Mouse (Mus musculus): ENCODE data around the gene Krtap2-4. TPM values are rescaled to one million over a fixed set of nuclear protein-coding genes. Genes with fewer than 3 reads are reported as not detected.

Krtap2-4 gene
- not detected for polyA plus RNA-seq (2015; fragmentation: Illumina TruSeq; extraction: RNeasy Lipid Tissue Mini Kit (QIAGEN cat#74804); ENCODE audit: insufficient read depth, low replicate concordance)

GRCm38 (mm10) chr11:99614796-99615363, at the start of gene Krtap2-4:
Gene Krtap2-4, minus strand, starts transcription at chr11:99614846.

DNA sequence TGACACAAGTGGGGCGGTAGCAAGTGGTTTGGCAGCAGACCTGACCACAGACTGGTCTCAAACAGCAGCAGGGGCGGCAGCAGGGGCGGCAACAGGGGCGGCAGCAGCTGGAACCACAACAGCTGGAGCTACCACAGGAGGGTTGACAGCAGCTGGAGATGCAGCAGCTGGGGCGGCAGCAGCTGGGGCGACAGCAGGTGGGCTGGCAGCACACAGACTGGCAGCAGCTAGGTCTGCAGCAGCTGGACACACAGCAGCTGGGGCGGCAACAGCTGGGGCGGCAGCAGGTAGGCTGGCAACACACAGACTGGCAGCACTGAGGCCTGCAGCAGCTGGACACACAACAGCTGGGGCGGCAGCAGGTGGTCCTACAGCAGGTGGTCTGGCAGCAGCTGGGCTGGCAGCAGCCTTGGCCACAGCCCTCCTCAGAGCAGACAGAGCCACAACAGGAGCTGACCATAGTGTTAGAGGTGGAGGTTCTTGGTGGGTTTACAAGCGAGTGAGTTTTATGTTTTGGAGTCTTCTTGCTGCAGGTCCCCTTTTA, 43.9 kb upstream of the Krtap2-4 start, which contains the start of gene Gm11563:
Gm11563 (minus strand) TSS at position 494 of the 544 bp plus-strand sequence.

GRCm38 (mm10) chr11:99650136-99650535, 35.5 kb upstream of the Krtap2-4 start, which contains the start of gene Gm11555:
Gene Gm11555, minus strand, starts transcription at chr11:99650236.

DNA sequence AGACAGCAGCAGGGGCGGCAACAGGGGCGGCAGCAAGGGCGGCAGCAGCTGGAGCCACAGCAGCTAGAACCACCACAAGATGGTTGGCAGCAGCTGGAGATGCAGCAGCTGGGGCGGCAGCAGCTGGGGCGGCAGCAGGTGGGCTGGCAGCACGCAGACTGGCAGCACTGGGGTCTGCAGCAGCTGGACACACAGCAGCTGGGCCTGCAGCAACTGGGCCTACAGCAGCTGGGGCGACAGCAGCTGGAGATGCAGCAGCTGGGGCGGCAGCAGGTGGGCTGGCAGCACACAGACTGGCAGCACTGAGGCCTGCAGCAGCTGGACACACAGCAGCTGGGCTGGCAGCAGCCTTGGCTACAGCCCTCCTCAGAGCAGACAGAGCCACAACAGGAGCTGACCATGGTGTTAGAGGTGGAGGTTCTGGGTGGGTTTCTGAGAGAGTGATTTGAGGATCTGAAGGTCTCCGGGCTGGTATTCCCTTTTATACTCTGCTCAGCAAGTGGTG, 29.0 kb upstream of the Krtap2-4 start, which contains the start of gene Krtap4-7:
Krtap4-7 (minus strand) TSS at position 455 of the 505 bp plus-strand sequence.

GRCm38 (mm10) chr11:99634653-99635134, 20.0 kb upstream of the Krtap2-4 start, which contains the start of gene Krtap4-2:
Gene Krtap4-2, minus strand, starts transcription at chr11:99635084.

DNA sequence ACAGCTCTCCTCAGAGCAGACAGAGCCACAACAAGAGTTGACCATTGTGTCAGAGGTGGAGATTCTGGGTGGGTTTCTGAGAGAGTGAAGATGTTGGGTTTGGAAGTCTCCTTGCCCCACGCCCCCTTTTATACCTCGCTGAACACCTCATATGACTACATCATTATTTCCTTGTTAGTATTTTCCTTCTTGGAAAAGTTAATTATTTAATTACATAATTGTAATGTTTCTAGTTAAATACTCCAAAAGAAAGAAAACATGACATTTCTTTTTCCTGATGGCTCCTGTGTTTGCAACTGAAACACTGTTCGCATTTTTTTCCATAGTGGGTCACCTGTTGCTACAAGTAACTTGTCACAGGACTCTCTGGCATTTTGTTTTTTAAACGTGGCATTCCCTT, 13.5 kb upstream of the Krtap2-4 start, which contains the start of gene Krtap4-1:
Krtap4-1 (minus strand) TSS at position 101 of the 400 bp plus-strand sequence.

GRCm38 (mm10) chr11:99620335-99620734, 5.7 kb upstream of the Krtap2-4 start, which contains the start of gene Gm11562:
Gene Gm11562, minus strand, starts transcription at chr11:99620435.

DNA sequence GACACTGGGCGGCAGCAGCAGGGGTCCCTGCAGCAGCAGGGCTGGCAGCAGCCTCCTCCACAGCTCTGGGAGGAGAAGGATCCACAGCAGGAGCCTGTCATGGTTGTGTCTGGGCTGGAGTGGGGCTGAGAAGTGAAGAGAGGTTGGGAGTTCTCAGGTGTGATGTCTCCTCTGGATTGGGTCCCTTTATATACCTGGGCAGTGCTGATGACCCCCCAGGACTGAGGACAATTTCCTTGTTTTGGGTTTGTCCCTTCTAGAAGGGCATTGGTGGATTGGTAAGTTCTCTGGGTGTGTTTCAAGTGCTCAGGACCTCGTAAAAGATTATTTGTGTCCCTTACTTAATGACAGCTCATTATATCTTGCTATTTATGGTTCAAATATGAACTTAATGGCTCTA, 4.6 kb downstream of the Krtap2-4 start, which contains the start of gene Gm11937:
Gm11937 (minus strand) TSS at position 101 of the 400 bp plus-strand sequence.

GRCm38 (mm10) chr11:99603208-99603607, 11.4 kb downstream of the Krtap2-4 start, which contains the start of gene Gm11938:
Gene Gm11938, minus strand, starts transcription at chr11:99603308.

GRCm38 (mm10) chr11:99597742-99598141, 16.9 kb downstream of the Krtap2-4 start, which contains the start of gene Krtap9-3:
Gene Krtap9-3, minus strand, starts transcription at chr11:99598105.

GRCm38 (mm10) chr11:99590981-99591380, 23.7 kb downstream of the Krtap2-4 start, which contains the start of gene Krtap1-3:
Gene Krtap1-3, minus strand, starts transcription at chr11:99591339.

DNA sequence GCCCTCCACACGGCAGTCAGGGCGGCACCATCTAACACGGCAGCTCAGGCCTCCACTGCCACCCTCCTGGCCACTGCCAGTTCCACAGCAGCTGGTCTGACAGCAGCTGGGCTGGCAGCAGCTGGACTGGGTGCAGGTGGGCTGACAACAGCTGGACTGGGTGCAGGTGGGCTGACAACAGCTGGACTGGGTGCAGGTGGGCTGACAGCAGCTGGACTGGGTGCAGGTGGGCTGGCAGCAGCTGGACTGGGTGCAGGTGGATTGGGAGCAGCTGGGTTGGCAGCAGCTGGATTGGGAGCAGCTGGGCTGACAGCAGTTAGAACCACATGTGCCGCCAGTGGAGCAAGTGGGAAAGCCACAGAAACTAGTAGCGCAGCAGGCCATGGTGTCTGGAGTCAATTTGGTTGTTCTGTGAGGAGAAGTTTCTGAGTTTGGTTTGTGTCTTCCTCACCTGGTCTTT, 31.4 kb downstream of the Krtap2-4 start, which contains the start of gene Krtap1-4:
Krtap1-4 (minus strand) TSS at position 410 of the 460 bp plus-strand sequence.

GRCm38 (mm10) chr11:99580636-99581035, 34.0 kb downstream of the Krtap2-4 start, which contains the start of gene Krtap1-5:
Gene Krtap1-5, minus strand, starts transcription at chr11:99581016.

GRCm38 (mm10) chr11:99566530-99566929, 48.1 kb downstream of the Krtap2-4 start, which contains the start of gene Krtap3-1:
Gene Krtap3-1, minus strand, starts transcription at chr11:99566630.

Other genes with a start within 250 kb of the Krtap2-4 start
- gene Krt28, start 239.9 kb downstream of the Krtap2-4 start, polyA plus RNA-seq (2015; fragmentation: Illumina TruSeq; extraction: RNeasy Lipid Tissue Mini Kit (QIAGEN cat#74804); ENCODE audit: insufficient read depth, low replicate concordance): not detected
- 6.0 TPM for gene Krt10, start 225.5 kb downstream of the Krtap2-4 start, polyA plus RNA-seq (2015; fragmentation: Illumina TruSeq; extraction: RNeasy Lipid Tissue Mini Kit (QIAGEN cat#74804); ENCODE audit: insufficient read depth, low replicate concordance)
- gene Krt12, start 192.6 kb downstream of the Krtap2-4 start, polyA plus RNA-seq (2015; fragmentation: Illumina TruSeq; extraction: RNeasy Lipid Tissue Mini Kit (QIAGEN cat#74804); ENCODE audit: insufficient read depth, low replicate concordance): not detected
- 1.9 TPM for gene Krt20, start 176.7 kb downstream of the Krtap2-4 start, polyA plus RNA-seq (2015; fragmentation: Illumina TruSeq; extraction: RNeasy Lipid Tissue Mini Kit (QIAGEN cat#74804); ENCODE audit: insufficient read depth, low replicate concordance)
- gene Krt23, start 121.7 kb downstream of the Krtap2-4 start, polyA plus RNA-seq (2015; fragmentation: Illumina TruSeq; extraction: RNeasy Lipid Tissue Mini Kit (QIAGEN cat#74804); ENCODE audit: insufficient read depth, low replicate concordance): not detected
- not detected for gene Krt39, start 93.5 kb downstream of the Krtap2-4 start, polyA plus RNA-seq (2015; fragmentation: Illumina TruSeq; extraction: RNeasy Lipid Tissue Mini Kit (QIAGEN cat#74804); ENCODE audit: insufficient read depth, low replicate concordance)
- not detected for gene Krt40, start 71.7 kb downstream of the Krtap2-4 start, polyA plus RNA-seq (2015; fragmentation: Illumina TruSeq; extraction: RNeasy Lipid Tissue Mini Kit (QIAGEN cat#74804); ENCODE audit: insufficient read depth, low replicate concordance)
- not detected for gene Krtap3-3, start 64.0 kb downstream of the Krtap2-4 start, polyA plus RNA-seq (2015; fragmentation: Illumina TruSeq; extraction: RNeasy Lipid Tissue Mini Kit (QIAGEN cat#74804); ENCODE audit: insufficient read depth, low replicate concordance)
- not detected for gene Krtap3-2, start 58.0 kb downstream of the Krtap2-4 start, polyA plus RNA-seq (2015; fragmentation: Illumina TruSeq; extraction: RNeasy Lipid Tissue Mini Kit (QIAGEN cat#74804); ENCODE audit: insufficient read depth, low replicate concordance)
- gene Gm11939, start 55.4 kb downstream of the Krtap2-4 start, polyA plus RNA-seq (2015; fragmentation: Illumina TruSeq; extraction: RNeasy Lipid Tissue Mini Kit (QIAGEN cat#74804); ENCODE audit: insufficient read depth, low replicate concordance): not detected
- not detected for gene Krtap3-1, start 48.2 kb downstream of the Krtap2-4 start, polyA plus RNA-seq (2015; fragmentation: Illumina TruSeq; extraction: RNeasy Lipid Tissue Mini Kit (QIAGEN cat#74804); ENCODE audit: insufficient read depth, low replicate concordance)
- gene Krtap1-5, start 33.8 kb downstream of the Krtap2-4 start, polyA plus RNA-seq (2015; fragmentation: Illumina TruSeq; extraction: RNeasy Lipid Tissue Mini Kit (QIAGEN cat#74804); ENCODE audit: insufficient read depth, low replicate concordance): not detected
- not detected for gene Krtap1-4, start 31.2 kb downstream of the Krtap2-4 start, polyA plus RNA-seq (2015; fragmentation: Illumina TruSeq; extraction: RNeasy Lipid Tissue Mini Kit (QIAGEN cat#74804); ENCODE audit: insufficient read depth, low replicate concordance)
- gene Krtap1-3, start 23.5 kb downstream of the Krtap2-4 start, polyA plus RNA-seq (2015; fragmentation: Illumina TruSeq; extraction: RNeasy Lipid Tissue Mini Kit (QIAGEN cat#74804); ENCODE audit: insufficient read depth, low replicate concordance): not detected
- not detected for gene Krtap9-3, start 16.7 kb downstream of the Krtap2-4 start, polyA plus RNA-seq (2015; fragmentation: Illumina TruSeq; extraction: RNeasy Lipid Tissue Mini Kit (QIAGEN cat#74804); ENCODE audit: insufficient read depth, low replicate concordance)
- not detected for gene Gm11938, start 11.5 kb downstream of the Krtap2-4 start, polyA plus RNA-seq (2015; fragmentation: Illumina TruSeq; extraction: RNeasy Lipid Tissue Mini Kit (QIAGEN cat#74804); ENCODE audit: insufficient read depth, low replicate concordance)
- not detected for gene Gm11937, start 4.7 kb downstream of the Krtap2-4 start, polyA plus RNA-seq (2015; fragmentation: Illumina TruSeq; extraction: RNeasy Lipid Tissue Mini Kit (QIAGEN cat#74804); ENCODE audit: insufficient read depth, low replicate concordance)
- not detected for gene Gm11562, start 5.6 kb upstream of the Krtap2-4 start, polyA plus RNA-seq (2015; fragmentation: Illumina TruSeq; extraction: RNeasy Lipid Tissue Mini Kit (QIAGEN cat#74804); ENCODE audit: insufficient read depth, low replicate concordance)
- not detected for gene Krtap4-1, start 13.4 kb upstream of the Krtap2-4 start, polyA plus RNA-seq (2015; fragmentation: Illumina TruSeq; extraction: RNeasy Lipid Tissue Mini Kit (QIAGEN cat#74804); ENCODE audit: insufficient read depth, low replicate concordance)
- gene Krtap4-2, start 20.2 kb upstream of the Krtap2-4 start, polyA plus RNA-seq (2015; fragmentation: Illumina TruSeq; extraction: RNeasy Lipid Tissue Mini Kit (QIAGEN cat#74804); ENCODE audit: insufficient read depth, low replicate concordance): not detected
- gene Krtap4-7, start 29.2 kb upstream of the Krtap2-4 start, polyA plus RNA-seq (2015; fragmentation: Illumina TruSeq; extraction: RNeasy Lipid Tissue Mini Kit (QIAGEN cat#74804); ENCODE audit: insufficient read depth, low replicate concordance): not detected
- gene Gm11555, start 35.4 kb upstream of the Krtap2-4 start, polyA plus RNA-seq (2015; fragmentation: Illumina TruSeq; extraction: RNeasy Lipid Tissue Mini Kit (QIAGEN cat#74804); ENCODE audit: insufficient read depth, low replicate concordance): not detected
- gene Gm11563, start 44.1 kb upstream of the Krtap2-4 start, polyA plus RNA-seq (2015; fragmentation: Illumina TruSeq; extraction: RNeasy Lipid Tissue Mini Kit (QIAGEN cat#74804); ENCODE audit: insufficient read depth, low replicate concordance): not detected
- not detected for gene Krtap4-6, start 51.1 kb upstream of the Krtap2-4 start, polyA plus RNA-seq (2015; fragmentation: Illumina TruSeq; extraction: RNeasy Lipid Tissue Mini Kit (QIAGEN cat#74804); ENCODE audit: insufficient read depth, low replicate concordance)
- gene Gm14190, start 75.9 kb upstream of the Krtap2-4 start, polyA plus RNA-seq (2015; fragmentation: Illumina TruSeq; extraction: RNeasy Lipid Tissue Mini Kit (QIAGEN cat#74804); ENCODE audit: insufficient read depth, low replicate concordance): not detected
- gene Gm14180, start 119.4 kb upstream of the Krtap2-4 start, polyA plus RNA-seq (2015; fragmentation: Illumina TruSeq; extraction: RNeasy Lipid Tissue Mini Kit (QIAGEN cat#74804); ENCODE audit: insufficient read depth, low replicate concordance): not detected
- gene Gm11595, start 158.1 kb upstream of the Krtap2-4 start, polyA plus RNA-seq (2015; fragmentation: Illumina TruSeq; extraction: RNeasy Lipid Tissue Mini Kit (QIAGEN cat#74804); ENCODE audit: insufficient read depth, low replicate concordance): not detected
- gene Krtap4-8, start 165.9 kb upstream of the Krtap2-4 start, polyA plus RNA-seq (2015; fragmentation: Illumina TruSeq; extraction: RNeasy Lipid Tissue Mini Kit (QIAGEN cat#74804); ENCODE audit: insufficient read depth, low replicate concordance): not detected
- not detected for gene Krtap4-9, start 170.4 kb upstream of the Krtap2-4 start, polyA plus RNA-seq (2015; fragmentation: Illumina TruSeq; extraction: RNeasy Lipid Tissue Mini Kit (QIAGEN cat#74804); ENCODE audit: insufficient read depth, low replicate concordance)
- gene Gm11596, start 178.6 kb upstream of the Krtap2-4 start, polyA plus RNA-seq (2015; fragmentation: Illumina TruSeq; extraction: RNeasy Lipid Tissue Mini Kit (QIAGEN cat#74804); ENCODE audit: insufficient read depth, low replicate concordance): not detected
- gene Gm11569, start 184.1 kb upstream of the Krtap2-4 start, polyA plus RNA-seq (2015; fragmentation: Illumina TruSeq; extraction: RNeasy Lipid Tissue Mini Kit (QIAGEN cat#74804); ENCODE audit: insufficient read depth, low replicate concordance): not detected
- gene Gm11554, start 189.6 kb upstream of the Krtap2-4 start, polyA plus RNA-seq (2015; fragmentation: Illumina TruSeq; extraction: RNeasy Lipid Tissue Mini Kit (QIAGEN cat#74804); ENCODE audit: insufficient read depth, low replicate concordance): not detected
- gene Krtap4-13, start 195.0 kb upstream of the Krtap2-4 start, polyA plus RNA-seq (2015; fragmentation: Illumina TruSeq; extraction: RNeasy Lipid Tissue Mini Kit (QIAGEN cat#74804); ENCODE audit: insufficient read depth, low replicate concordance): not detected
- gene Gm11564, start 200.8 kb upstream of the Krtap2-4 start, polyA plus RNA-seq (2015; fragmentation: Illumina TruSeq; extraction: RNeasy Lipid Tissue Mini Kit (QIAGEN cat#74804); ENCODE audit: insufficient read depth, low replicate concordance): not detected
- not detected for gene 2300003K06Rik, start 223.2 kb upstream of the Krtap2-4 start, polyA plus RNA-seq (2015; fragmentation: Illumina TruSeq; extraction: RNeasy Lipid Tissue Mini Kit (QIAGEN cat#74804); ENCODE audit: insufficient read depth, low replicate concordance)
- not detected for gene Krtap4-16, start 236.8 kb upstream of the Krtap2-4 start, polyA plus RNA-seq (2015; fragmentation: Illumina TruSeq; extraction: RNeasy Lipid Tissue Mini Kit (QIAGEN cat#74804); ENCODE audit: insufficient read depth, low replicate concordance)
- gene Gm11568, start 243.1 kb upstream of the Krtap2-4 start, polyA plus RNA-seq (2015; fragmentation: Illumina TruSeq; extraction: RNeasy Lipid Tissue Mini Kit (QIAGEN cat#74804); ENCODE audit: insufficient read depth, low replicate concordance): not detected
- gene Gm11559, start 249.6 kb upstream of the Krtap2-4 start, polyA plus RNA-seq (2015; fragmentation: Illumina TruSeq; extraction: RNeasy Lipid Tissue Mini Kit (QIAGEN cat#74804); ENCODE audit: insufficient read depth, low replicate concordance): not detected

Measured in spleen, adult 10 weeks (tissue).